Mouse (Mus musculus) hindbrain, embryonic 10.5 days (tissue): Measurements from ENCODE around the gene Aff4. TPM values are rescaled to one million over a fixed set of nuclear protein-coding genes. Genes with fewer than 3 reads are reported as not detected.

ENCODE experiments used
- DNase-seq: peaks from one replicate; pipeline ENCODE4 v3.0.0-alpha.2; 2017; ENCODE audit warnings: low spot score
- H3K27ac ChIP-seq: fragments of 300-500 bp; sonication (generic); 2 replicates; pipeline ENCODE4 v1.5.1; 2016; ENCODE audit warnings: mild to moderate bottlenecking, moderate library complexity
- H3K27me3 ChIP-seq: fragments of 300-500 bp; sonication (generic); 2 replicates; pipeline ENCODE4 v1.6.1; 2016; ENCODE audit warnings: mild to moderate bottlenecking; ENCODE audit not compliant: poor library complexity, insufficient read depth, severe bottlenecking
- H3K36me3 ChIP-seq: fragments of 300-500 bp; sonication (generic); 2 replicates; pipeline ENCODE4 v1.6.1; 2016; ENCODE audit warnings: mild to moderate bottlenecking, moderate library complexity
- H3K4me1 ChIP-seq: fragments of 300-500 bp; sonication (generic); replicated peaks from 2 replicates; pipeline ENCODE4 v1.6.1; 2016; ENCODE audit warnings: mild to moderate bottlenecking
- H3K4me3 ChIP-seq: fragments of 300-500 bp; sonication (generic); 2 replicates; pipeline ENCODE4 v1.5.1; 2016; ENCODE audit warnings: mild to moderate bottlenecking, moderate library complexity
- H3K9me3 ChIP-seq: fragments of 300-500 bp; sonication (generic); 2 replicates; pipeline ENCODE4 v1.6.1; 2016; ENCODE audit warnings: mild to moderate bottlenecking, moderate library complexity
- WGBS: fragments of 180-500 bp; shearing (Covaris S2); methylation state at CpG from one replicate; pipeline ENCODE4 v1.1.7; 2016; 5-methylcytosine and 5-hydroxymethylcytosine counted together
- polyA plus RNA-seq: library from polyadenylated mRNA; unstranded; fragments of >200 nt; fragmentation: Nextera tagmentation; extraction: Ambion mirVana; gene quantifications from 2 replicates; pipeline ENCODE4 v1.2.1, GENCODE M21; 2016

Aff4 gene
- polyA plus RNA-seq, 1 experiment from 2014 or later: 48.9 TPM

DNA sequence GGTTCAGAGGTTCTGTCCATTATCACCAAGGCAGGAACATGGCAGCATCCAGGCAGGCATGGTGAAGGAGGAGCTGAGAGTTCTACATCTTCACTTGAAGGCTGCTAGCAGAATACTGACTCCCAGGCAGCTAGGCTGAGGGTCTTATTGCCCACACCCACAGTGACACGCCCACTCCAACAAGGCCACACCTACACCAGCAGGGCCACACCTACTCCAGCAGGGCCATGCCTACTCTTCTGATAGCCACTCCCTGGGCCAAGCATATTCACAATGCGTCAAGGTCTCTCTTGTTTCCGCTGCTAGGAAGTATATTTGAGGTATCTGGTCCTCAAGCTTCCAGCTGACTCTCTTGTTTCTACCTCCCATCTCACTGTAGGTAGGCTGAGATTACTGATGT is 108.4 kb downstream of the Aff4 start:
- Histone ChIP-seq H3K27me3 (peaks cover 94% of the 10 kb centered on the region), H3K9me3 (no peaks in the 10 kb centered on the region), H3K27ac (no peak overlapping the region), H3K36me3 (no peaks in the 10 kb centered on the region), H3K4me1 (peaks cover 31% of the 10 kb centered on the region), H3K4me3 (no peak overlapping the region)
- DNase-seq: no peak
- 63% methylated on average over 3 of the region's 3 CpGs for WGBS

DNA sequence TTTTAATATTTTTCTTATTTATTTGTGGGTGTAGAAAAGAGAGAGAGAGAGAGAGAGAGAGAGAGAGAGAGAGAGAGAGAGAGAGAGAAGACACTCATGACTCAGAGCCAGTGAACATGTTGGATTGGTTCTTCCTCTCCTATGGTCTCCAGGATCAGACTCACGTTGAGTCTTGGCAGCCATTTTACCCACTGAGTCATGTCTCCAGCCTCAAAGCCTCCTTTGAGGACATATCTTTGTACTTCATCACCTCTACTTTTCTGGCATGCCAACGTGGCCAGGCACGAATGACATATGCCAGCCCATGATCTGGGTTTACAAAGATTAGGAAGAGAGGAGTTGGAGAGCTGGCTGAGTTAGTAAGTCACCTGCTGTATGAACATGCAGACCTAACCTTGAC is 109.6 kb downstream of the Aff4 start:
- no peak overlapping the region for H3K27ac ChIP-seq
- 89% methylated on average over 3 of the region's 3 CpGs for WGBS
- H3K36me3 ChIP-seq: no peaks in the 10 kb centered on the region
- no peak overlapping the region for H3K4me3 ChIP-seq
- H3K27me3 ChIP-seq: peaks cover 99% of the 10 kb centered on the region
- H3K9me3 ChIP-seq: peaks cover 7% of the 10 kb centered on the region; the same call in 1 of the 2 replicates
- H3K4me1 ChIP-seq: peaks cover 33% of the 10 kb centered on the region
- DNase-seq: no peak

DNA sequence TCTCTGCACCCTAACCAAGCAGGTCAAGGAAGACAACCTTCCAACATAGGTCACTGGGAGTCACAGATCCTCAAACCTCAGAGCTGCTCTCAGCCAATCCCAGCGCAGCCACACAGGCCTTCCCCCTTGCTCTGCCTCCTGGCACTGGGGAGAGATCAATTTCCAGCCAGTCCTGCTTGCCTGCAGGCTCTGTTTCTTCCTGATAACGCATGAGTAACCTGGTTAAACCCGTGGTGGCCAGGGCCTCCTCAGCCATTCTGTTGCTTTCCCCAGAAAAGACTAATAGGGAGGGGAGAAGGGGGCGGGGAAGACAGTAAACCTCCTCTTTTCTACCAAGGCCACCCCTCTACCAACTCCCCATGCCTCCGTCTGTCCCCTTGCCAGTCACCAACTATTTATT is 111.1 kb downstream of the Aff4 start:
- H3K27me3 ChIP-seq: peaks cover 100% of the 10 kb centered on the region
- no peak overlapping the region for H3K4me3 ChIP-seq
- DNase-seq: no peak
- peaks cover 7% of the 10 kb centered on the region; the same call in 1 of the 2 replicates for H3K9me3 ChIP-seq
- H3K27ac ChIP-seq: no peak overlapping the region
- 25% methylated on average over 5 of the region's 5 CpGs for WGBS
- peaks cover 40% of the 10 kb centered on the region for H3K4me1 ChIP-seq
- H3K36me3 ChIP-seq: no peaks in the 10 kb centered on the region

DNA sequence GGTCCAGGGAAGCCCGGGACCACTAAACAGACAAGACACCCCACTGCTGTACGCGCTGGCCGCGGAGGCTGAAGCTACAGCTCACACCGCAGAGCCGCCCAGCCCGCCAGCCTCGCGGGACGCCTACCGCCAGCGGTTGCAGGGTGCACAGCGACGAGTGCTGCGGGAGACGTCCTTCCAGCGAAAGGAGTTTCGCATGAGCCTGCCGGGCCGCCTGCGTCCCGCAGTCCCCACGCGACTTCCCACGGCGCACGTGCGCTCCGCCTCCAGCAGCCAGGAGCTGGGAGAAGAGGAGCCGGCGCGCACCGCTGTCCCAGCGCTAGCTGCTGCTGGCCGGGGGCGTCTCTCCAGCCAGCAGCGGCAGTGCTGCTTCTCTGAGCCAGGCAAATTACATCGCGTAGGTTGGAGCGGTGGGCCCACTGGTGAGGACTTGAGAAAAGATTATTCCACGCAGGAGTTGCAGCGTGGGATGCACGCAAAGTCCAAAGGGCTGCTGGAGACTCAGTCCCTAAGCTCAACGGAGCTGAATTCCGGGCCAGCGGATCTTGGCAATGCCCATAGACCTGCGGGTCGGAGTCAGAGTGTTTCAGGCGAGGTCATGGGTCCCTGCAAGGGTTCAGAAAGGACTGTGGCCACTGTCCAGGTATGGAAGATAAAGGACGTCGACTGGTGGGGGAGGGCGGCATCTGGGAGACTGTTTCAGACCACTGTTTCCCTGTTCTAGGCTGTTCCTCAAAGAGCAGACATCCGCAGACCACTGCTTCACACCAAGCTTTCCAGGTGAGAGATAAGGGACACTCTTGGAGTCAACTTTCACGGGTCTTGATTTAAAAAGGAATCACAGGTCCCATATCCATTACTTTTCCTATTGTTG is 113.2 kb downstream of the Aff4 start:
- Histone ChIP-seq H3K4me3 (peak overlapping the region; percentile 53), H3K36me3 (no peaks in the 10 kb centered on the region), H3K27ac (0 out of 2 replicates have a peak overlapping the region, but pooled peaks have one; percentile 3), H3K27me3 (peaks cover 100% of the 10 kb centered on the region), H3K9me3 (peaks cover 7% of the 10 kb centered on the region; the same call in 1 of the 2 replicates), H3K4me1 (peaks cover 35% of the 10 kb centered on the region)
- peak; percentile 57 for DNase-seq
- 5% methylated on average over 55 of the region's 55 CpGs for WGBS

DNA sequence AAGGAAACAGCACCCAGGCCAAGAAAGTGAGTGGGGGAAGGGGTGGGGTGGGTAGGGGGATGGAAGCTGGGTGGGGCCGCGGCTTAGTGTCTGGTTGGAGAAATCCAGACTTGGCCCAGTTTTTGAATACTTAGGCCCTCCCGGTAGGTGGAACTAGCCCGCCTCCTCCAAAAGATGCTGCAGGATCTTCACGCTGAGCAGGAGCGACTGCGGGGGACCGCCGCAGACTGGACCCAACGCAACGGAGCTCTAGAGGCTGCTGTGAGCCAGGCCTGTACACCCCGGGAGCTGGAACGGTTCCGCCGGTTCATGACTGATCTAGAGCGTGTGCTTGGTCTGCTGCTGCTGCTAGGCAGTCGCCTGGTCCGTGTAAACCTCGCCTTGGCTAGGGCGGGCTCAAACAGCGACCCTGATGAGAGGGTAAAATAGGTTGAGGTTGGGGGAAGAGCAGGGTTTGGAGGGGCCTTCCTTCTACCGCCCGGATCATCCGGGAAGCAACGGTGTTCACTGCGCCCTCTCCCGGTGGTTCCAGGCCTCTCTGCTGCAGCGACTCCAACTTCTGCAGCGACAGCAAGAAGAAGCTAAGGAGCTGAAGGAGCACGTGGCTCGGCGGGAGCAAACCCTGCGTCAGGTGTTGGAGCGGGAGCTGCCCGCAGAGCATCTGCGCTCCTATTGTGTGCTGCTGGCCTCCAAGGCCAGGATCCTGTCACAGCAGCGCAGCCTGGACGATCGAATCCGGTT is 115.8 kb downstream of the Aff4 start:
- peaks cover 58% of the 10 kb centered on the region for H3K4me1 ChIP-seq
- WGBS: 6% methylated on average over 40 of the region's 40 CpGs
- H3K27ac ChIP-seq: peak overlapping the region; percentile 56; the same call in 1 of the 2 replicates

DNA sequence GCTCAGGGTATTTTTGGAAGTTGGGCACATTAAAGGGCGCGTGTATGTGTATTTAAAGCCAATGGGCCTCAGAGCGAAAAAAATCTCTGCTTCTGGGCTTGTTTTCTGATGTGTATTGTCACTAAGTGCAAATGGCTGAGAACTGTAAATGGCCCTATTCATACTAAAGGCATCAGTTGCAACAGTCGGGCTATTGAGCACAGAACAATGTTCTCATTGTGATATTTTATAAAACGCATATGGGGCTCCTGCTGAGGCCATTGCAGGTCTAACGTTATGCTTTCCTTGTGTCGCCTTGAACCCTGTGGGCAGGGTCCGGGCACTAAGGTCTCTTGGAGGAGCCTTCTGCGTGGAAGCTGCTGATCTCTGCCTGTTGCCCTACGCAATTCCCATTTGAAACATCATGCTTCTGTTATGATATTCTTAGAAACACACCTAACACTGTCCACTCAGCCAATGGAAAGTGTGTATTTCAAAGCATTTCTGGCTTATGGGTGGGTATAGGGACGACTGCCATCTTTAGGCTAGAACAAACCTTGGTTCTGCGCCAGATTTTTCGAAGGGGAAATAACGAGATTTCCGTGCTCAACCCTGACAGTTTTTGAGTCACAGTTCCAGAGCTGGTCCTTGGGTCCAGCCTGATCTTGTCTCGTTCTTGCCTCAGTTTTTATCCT is 118.8 kb downstream of the Aff4 start:
- WGBS: 41% methylated on average over 16 of the region's 16 CpGs
- H3K9me3 ChIP-seq: peaks cover 5% of the 10 kb centered on the region; the same call in 1 of the 2 replicates
- H3K27ac ChIP-seq: no peak overlapping the region
- DNase-seq: no peak
- H3K4me1 ChIP-seq: peaks cover 36% of the 10 kb centered on the region
- no peaks in the 10 kb centered on the region for H3K36me3 ChIP-seq
- peaks cover 97% of the 10 kb centered on the region for H3K27me3 ChIP-seq
- peak overlapping the region; percentile 34 for H3K4me3 ChIP-seq

More for the DNA sequence above, 115.8 kb downstream of the Aff4 start:
- Histone ChIP-seq H3K9me3 (peaks cover 7% of the 10 kb centered on the region; the same call in 1 of the 2 replicates), H3K4me3 (peak overlapping the region; percentile 45), H3K27me3 (peaks cover 97% of the 10 kb centered on the region), H3K36me3 (no peaks in the 10 kb centered on the region)
- peak; percentile 85 for DNase-seq

DNA sequence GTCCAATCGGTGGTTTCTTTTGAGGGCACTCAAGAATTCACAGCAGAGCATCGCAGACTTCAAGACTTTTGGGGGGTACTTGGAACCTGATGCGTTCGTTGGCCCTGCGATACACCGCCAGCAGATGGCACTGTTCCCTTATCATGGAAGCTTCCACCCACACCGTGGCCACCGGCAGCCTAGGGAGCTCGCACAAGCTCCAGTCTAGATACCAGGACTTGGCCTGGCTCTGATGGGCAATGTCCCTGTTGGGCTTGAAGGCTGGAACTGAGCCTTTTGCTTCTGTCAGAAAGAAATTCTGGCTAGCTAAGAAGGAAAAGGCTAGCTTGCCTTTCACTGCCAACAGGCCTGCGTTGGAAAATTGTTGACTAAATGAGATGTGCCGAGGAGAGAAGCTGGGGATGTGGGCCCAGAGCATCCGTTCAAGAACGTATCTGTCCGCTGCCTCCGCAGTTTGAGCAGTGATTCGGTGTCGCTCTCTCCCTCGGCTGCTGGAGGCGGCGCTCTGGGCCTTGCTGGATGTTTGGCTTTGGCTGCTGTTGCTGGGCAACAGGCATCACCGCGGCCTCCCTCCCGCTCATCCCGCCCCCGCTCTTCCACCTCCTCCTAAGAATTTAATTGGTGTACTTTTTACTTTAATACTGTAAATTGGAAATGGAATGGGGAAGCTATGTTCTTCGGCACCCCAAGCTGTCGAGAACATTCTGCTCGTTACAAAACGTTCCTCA is 119.5 kb downstream of the Aff4 start, which contains the start of gene Gm9837:
TSS of gene Gm9837 (minus strand) at position 512 of the 728 bp plus-strand sequence.
- Histone ChIP-seq H3K4me1 (peaks cover 36% of the 10 kb centered on the region), H3K36me3 (no peaks in the 10 kb centered on the region), H3K9me3 (no peaks in the 10 kb centered on the region), H3K27ac (no peak within 1 kb of the TSS), H3K27me3 (peaks cover 97% of the 10 kb centered on the region), H3K4me3 (peak within 1 kb of the TSS; percentile 34)
- WGBS: 4% methylated on average over 29 of the region's 29 CpGs
- peak; percentile 91 for DNase-seq

Other genes starting within 250 kb of the Aff4 start
- gene Hspa4, start 50.4 kb upstream of the Aff4 start, polyA plus RNA-seq: 91.2 and 112 TPM in 2 replicates
- gene Zcchc10, start 26.2 kb upstream of the Aff4 start, polyA plus RNA-seq: 22.6 and 26.0 TPM in 2 replicates
- 0.34 TPM in 1 of 2 replicates, not detected in the other for gene Leap2, start 72.3 kb downstream of the Aff4 start, polyA plus RNA-seq
- gene Uqcrq, start 80.0 kb downstream of the Aff4 start, polyA plus RNA-seq: 548 and 642 TPM in 2 replicates
- gene Gdf9, start 80.2 kb downstream of the Aff4 start, polyA plus RNA-seq: 2.6 and 2.9 TPM in 2 replicates
- not detected in 2 replicates for gene Gm10447, start 106.3 kb downstream of the Aff4 start, polyA plus RNA-seq
- gene Shroom1, start 106.4 kb downstream of the Aff4 start, polyA plus RNA-seq: 1.8 and 2.0 TPM in 2 replicates
- not detected in 2 replicates for gene Gm9837, start 119.6 kb downstream of the Aff4 start, polyA plus RNA-seq
- not detected in 2 replicates for gene Gm9945, start 129.3 kb downstream of the Aff4 start, polyA plus RNA-seq
- 0.26 and 0.44 TPM in 2 replicates for gene Sowaha, start 129.4 kb downstream of the Aff4 start, polyA plus RNA-seq
- gene Sept8, start 168.4 kb downstream of the Aff4 start, polyA plus RNA-seq: 14.8 and 15.6 TPM in 2 replicates
- 67.8 and 71.5 TPM in 2 replicates for gene Kif3a, start 216.5 kb downstream of the Aff4 start, polyA plus RNA-seq